Mouse (Mus musculus): ENCODE measurements at regions not wholly inside any gene's neighbourhood (a gene's known extent, or its start where the extent isn't known, plus 50 kb on each side); places are given as distances from the start of the nearest gene placed in this dataset.

GRCm38 (mm10) chr15:62787753-62788152 lies 1057.2 kb downstream of the Gsdmc2 start:
- TF ChIP-seq CTCF (IDR thresholded peaks at IDR 0.05; ENCODE audit: low read depth, low read length): no peak
- no peak for TF ChIP-seq POLR2A (IDR thresholded peaks at IDR 0.05; ENCODE audit: insufficient read depth, low read length)
- no peak for TF ChIP-seq EP300 (IDR thresholded peaks at IDR 0.05; ENCODE audit: insufficient read depth, low read depth, low read length)
